Mouse (Mus musculus) E14TG2a.4 (cell line): ENCODE data around the gene Chrm1.

ENCODE experiments used
- CTCF ChIP-seq: conservative IDR thresholded peaks from 2 replicates; pipeline ENCODE4 v1.5.1; 2014; ENCODE audit warnings: low read length
- NANOG ChIP-seq: IDR thresholded peaks from 2 replicates; pipeline ENCODE4 v1.6.1; 2014; ENCODE audit warnings: borderline replicate concordance, low read length, mixed read lengths
- POU5F1 ChIP-seq: IDR thresholded peaks from 2 replicates; pipeline ENCODE4 v1.6.1; 2014; ENCODE audit warnings: low read length, borderline replicate concordance

GRCm38 (mm10) chr19:8711949-8712869, 48.6 kb downstream of the Chrm1 start:
- TF ChIP-seq CTCF: no peak
- TF ChIP-seq NANOG: no peak
- TF ChIP-seq POU5F1: no peak
